Mouse (Mus musculus): ENCODE measurements around the gene Gm36864.

Gene Gm36864

GRCm38 (mm10) chr7:44257278-44257677 is 21.3 kb downstream of the Gm36864 start, which contains the start of gene Acp4:
Gene Acp4, minus strand, starts transcription at chr7:44257378.
- DNase-seq (ENCODE audit: low spot score), result no peak

GRCm38 (mm10) chr7:44260410-44260809 is 24.4 kb downstream of the Gm36864 start:
- no peak for DNase-seq (ENCODE audit: low spot score)

GRCm38 (mm10) chr7:44261147-44261546 is 25.2 kb downstream of the Gm36864 start, which contains the start of gene Gm15517:
Gene Gm15517, plus strand, starts transcription at chr7:44261447.
- DNase-seq (ENCODE audit: low spot score), result no peak

GRCm38 (mm10) chr7:44262791-44263643 is 27.0 kb downstream of the Gm36864 start:
- DNase-seq (ENCODE audit: low spot score), result peak; percentile 88

- DNase-seq (ENCODE audit: low spot score), result no peak
Measured at GRCm38 (mm10) chr7:44268117-44268516, 32.1 kb downstream of the Gm36864 start.

GRCm38 (mm10) chr7:44269397-44269796 is 33.4 kb downstream of the Gm36864 start:
- DNase-seq (ENCODE audit: low spot score), result no peak

GRCm38 (mm10) chr7:44271309-44271708 is 35.3 kb downstream of the Gm36864 start:
- no peak for DNase-seq (ENCODE audit: low spot score)

GRCm38 (mm10) chr7:44272546-44272945 is 36.6 kb downstream of the Gm36864 start:
- DNase-seq (ENCODE audit: low spot score), result no peak

GRCm38 (mm10) chr7:44273446-44273845 is 37.5 kb downstream of the Gm36864 start:
- DNase-seq (ENCODE audit: low spot score), result no peak

- no peak for DNase-seq (ENCODE audit: low spot score)
Measured at GRCm38 (mm10) chr7:44274096-44274495, 38.1 kb downstream of the Gm36864 start.

- no peak for DNase-seq (ENCODE audit: low spot score)
Measured at GRCm38 (mm10) chr7:44275546-44275945, 39.6 kb downstream of the Gm36864 start.

- DNase-seq (ENCODE audit: low spot score), result no peak
Measured at GRCm38 (mm10) chr7:44276461-44277249, 40.7 kb downstream of the Gm36864 start.

- DNase-seq (ENCODE audit: low spot score), result peak; percentile 56
Measured at GRCm38 (mm10) chr7:44277250-44277622, 41.3 kb downstream of the Gm36864 start.

- no peak for DNase-seq (ENCODE audit: low spot score)
Measured at GRCm38 (mm10) chr7:44280959-44281358, 45.0 kb downstream of the Gm36864 start.

GRCm38 (mm10) chr7:44281586-44281985 is 45.6 kb downstream of the Gm36864 start:
- DNase-seq (ENCODE audit: low spot score), result no peak

- no peak for DNase-seq (ENCODE audit: low spot score)
Measured at GRCm38 (mm10) chr7:44287760-44288159, 51.8 kb downstream of the Gm36864 start.

GRCm38 (mm10) chr7:44290986-44291385 is 55.0 kb downstream of the Gm36864 start:
- no peak for DNase-seq (ENCODE audit: low spot score)

- no peak for DNase-seq (ENCODE audit: low spot score)
Measured at GRCm38 (mm10) chr7:44291418-44291817, 55.4 kb downstream of the Gm36864 start.

Measured in left cerebral cortex, adult 11 months (tissue).